Mouse (Mus musculus): ENCODE data around the gene Tcaf3. TPM values are rescaled to one million over a fixed set of nuclear protein-coding genes. Genes with fewer than 3 reads are reported as not detected.
A peak's percentile ranks its signal among the peaks of the same experiment; 100 is the strongest.

Gene Tcaf3
- polyA plus RNA-seq (2015; fragmentation: Nextera tagmentation; extraction: Ambion mirVana), result not detected in 2 replicates

DNA sequence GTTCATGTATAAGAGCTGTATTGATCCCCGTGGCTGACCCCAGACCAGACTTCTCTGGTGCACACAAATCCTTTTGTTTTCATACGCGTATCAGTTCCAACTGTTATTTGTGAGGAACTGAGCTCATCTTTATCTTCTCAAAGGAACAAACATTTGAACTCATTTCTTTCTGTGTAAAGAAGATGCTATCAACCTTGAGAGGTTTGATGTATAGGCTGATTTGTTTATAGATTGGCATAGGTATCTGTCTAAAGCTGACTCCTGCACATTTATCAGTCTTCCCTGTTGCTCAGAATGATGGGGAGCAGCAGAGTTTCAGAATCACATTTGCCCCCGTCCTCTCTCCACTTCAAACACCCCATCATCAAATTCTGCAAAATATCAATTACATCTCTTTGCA lies at the start of gene Tcaf3:
TSS of gene Tcaf3 (minus strand) at position 101 of the 400 bp plus-strand sequence.
- H3K4me3 ChIP-seq (ENCODE audit: low read length), result no peak within 1 kb of the TSS
- no peaks in the 10 kb centered on the region for H3K27me3 ChIP-seq (ENCODE audit: insufficient read depth, low read length)
- 86% methylated on average over 4 of the region's 4 CpGs for WGBS
- H3K36me3 ChIP-seq (ENCODE audit: insufficient read depth, low read length), result no peaks in the 10 kb centered on the region
- H3K9ac ChIP-seq (replicated peaks; ENCODE audit: low read length), result no peak within 1 kb of the TSS
- no peaks in the 10 kb centered on the region for H3K9me3 ChIP-seq (ENCODE audit: low read length)
- no peak within 1 kb of the TSS for H3K27ac ChIP-seq (ENCODE audit: low read length)
- no peak for ATAC-seq (ENCODE audit: low FRiP score, low TSS enrichment)
- no peaks in the 10 kb centered on the region for H3K4me1 ChIP-seq (ENCODE audit: insufficient read depth, low read length)
- no peak within 1 kb of the TSS for H3K4me2 ChIP-seq (replicated peaks; ENCODE audit: low read depth, low read length)

DNA sequence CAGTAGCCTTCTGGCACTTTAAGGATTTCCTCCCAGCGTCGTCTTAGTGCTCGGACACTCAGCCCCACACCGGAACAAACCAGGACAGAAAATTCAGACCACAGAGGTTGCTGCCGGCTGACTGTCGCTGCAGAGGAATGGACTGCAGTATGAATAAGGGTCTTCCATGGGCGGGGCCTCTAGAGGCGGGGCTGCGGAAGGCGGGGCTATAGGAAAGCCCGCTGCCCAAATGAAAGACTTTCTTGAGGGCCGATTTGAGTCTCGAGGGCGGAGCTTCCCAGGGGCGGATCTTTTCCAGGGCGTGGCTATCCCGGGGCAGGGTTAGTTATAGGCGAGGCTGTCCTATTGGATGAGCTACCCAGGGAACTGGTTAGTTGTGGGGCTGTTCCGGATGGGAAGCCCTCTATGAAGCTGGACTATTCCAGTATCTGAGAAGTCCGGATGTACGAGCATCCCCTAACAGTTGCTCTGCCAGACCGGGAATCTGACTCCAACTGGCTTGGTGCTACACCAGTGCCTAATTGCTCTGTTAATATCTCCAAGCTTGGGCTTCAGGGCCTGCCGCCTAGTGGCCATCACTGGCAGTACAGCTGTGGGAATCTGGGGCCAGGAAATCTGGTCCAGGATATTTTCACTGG lies 47.5 kb upstream of the Tcaf3 start, which contains the start of gene Tcaf2:
TSS of gene Tcaf2 (minus strand) at position 343 of the 638 bp plus-strand sequence.
- no peaks in the 10 kb centered on the region for H3K9me3 ChIP-seq (ENCODE audit: low read length)
- H3K27ac ChIP-seq (ENCODE audit: low read length), result no peak within 1 kb of the TSS
- H3K9ac ChIP-seq (replicated peaks; ENCODE audit: low read length), result peak within 1 kb of the TSS; percentile 47
- WGBS, result under 1% methylated on average over 23 of the region's 23 CpGs
- peak; percentile 100 for ATAC-seq (ENCODE audit: low FRiP score, low TSS enrichment)
- no peaks in the 10 kb centered on the region for H3K36me3 ChIP-seq (ENCODE audit: insufficient read depth, low read length)
- H3K4me3 ChIP-seq (ENCODE audit: low read length), result peak within 1 kb of the TSS; percentile 47
- H3K4me2 ChIP-seq (replicated peaks; ENCODE audit: low read depth, low read length), result peak within 1 kb of the TSS; percentile 61
- H3K27me3 ChIP-seq (ENCODE audit: insufficient read depth, low read length), result no peaks in the 10 kb centered on the region
- no peaks in the 10 kb centered on the region for H3K4me1 ChIP-seq (ENCODE audit: insufficient read depth, low read length)

DNA sequence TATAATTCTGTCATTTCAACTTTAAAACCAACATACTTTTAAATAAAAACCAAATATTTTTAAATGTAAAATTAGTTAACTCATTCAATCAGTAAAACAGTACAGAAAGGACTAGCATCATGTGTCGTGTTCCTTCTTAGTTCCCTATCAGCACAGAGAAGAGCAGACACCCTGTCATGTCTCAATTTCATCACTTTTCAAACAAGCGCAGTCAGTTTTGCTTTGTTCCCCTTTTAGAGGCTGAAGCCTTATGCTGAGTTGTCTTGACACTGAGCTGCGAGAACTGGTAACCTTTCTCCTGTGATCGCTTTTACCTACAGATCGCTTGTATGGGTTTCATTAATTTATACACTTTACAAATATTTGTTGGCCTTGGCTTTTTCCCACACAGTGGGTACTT lies 36.9 kb upstream of the Tcaf3 start:
- Histone ChIP-seq H3K9ac (replicated peaks; ENCODE audit: low read length) (no peak overlapping the region), H3K27ac (ENCODE audit: low read length) (no peak overlapping the region), H3K4me3 (ENCODE audit: low read length) (no peak overlapping the region), H3K36me3 (ENCODE audit: insufficient read depth, low read length) (no peaks in the 10 kb centered on the region), H3K27me3 (ENCODE audit: insufficient read depth, low read length) (no peaks in the 10 kb centered on the region), H3K4me1 (ENCODE audit: insufficient read depth, low read length) (no peaks in the 10 kb centered on the region), H3K4me2 (replicated peaks; ENCODE audit: low read depth, low read length) (no peak overlapping the region), H3K9me3 (ENCODE audit: low read length) (no peaks in the 10 kb centered on the region)
- ATAC-seq (ENCODE audit: low FRiP score, low TSS enrichment), result no peak
- 84% methylated on average over 5 of the region's 5 CpGs for WGBS

DNA sequence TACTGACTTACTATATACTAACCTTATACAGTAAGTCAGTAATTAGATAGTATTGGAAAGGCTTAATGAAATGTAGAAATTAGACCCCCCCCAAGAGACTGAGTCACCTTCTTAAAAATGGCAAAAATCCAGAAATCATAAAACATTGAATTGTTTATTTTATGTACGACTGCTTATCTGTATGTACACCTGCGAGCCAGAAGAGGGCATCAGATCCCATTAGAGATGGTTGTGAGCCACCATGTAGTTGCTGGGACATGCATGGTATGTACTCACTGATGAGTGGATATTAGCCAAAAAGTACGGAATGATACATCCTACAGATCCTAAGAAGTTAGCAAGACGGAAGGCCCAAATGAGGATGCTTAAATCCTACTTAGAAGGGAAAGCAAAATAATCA lies 33.9 kb upstream of the Tcaf3 start:
- Histone ChIP-seq H3K9me3 (ENCODE audit: low read length) (no peaks in the 10 kb centered on the region), H3K27ac (ENCODE audit: low read length) (no peak overlapping the region), H3K36me3 (ENCODE audit: insufficient read depth, low read length) (no peaks in the 10 kb centered on the region), H3K27me3 (ENCODE audit: insufficient read depth, low read length) (no peaks in the 10 kb centered on the region), H3K4me3 (ENCODE audit: low read length) (no peak overlapping the region), H3K9ac (replicated peaks; ENCODE audit: low read length) (no peak overlapping the region), H3K4me1 (ENCODE audit: insufficient read depth, low read length) (no peaks in the 10 kb centered on the region), H3K4me2 (replicated peaks; ENCODE audit: low read depth, low read length) (no peak overlapping the region)
- no peak for ATAC-seq (ENCODE audit: low FRiP score, low TSS enrichment)
- WGBS, result 73% methylated on average over 4 of the region's 4 CpGs

DNA sequence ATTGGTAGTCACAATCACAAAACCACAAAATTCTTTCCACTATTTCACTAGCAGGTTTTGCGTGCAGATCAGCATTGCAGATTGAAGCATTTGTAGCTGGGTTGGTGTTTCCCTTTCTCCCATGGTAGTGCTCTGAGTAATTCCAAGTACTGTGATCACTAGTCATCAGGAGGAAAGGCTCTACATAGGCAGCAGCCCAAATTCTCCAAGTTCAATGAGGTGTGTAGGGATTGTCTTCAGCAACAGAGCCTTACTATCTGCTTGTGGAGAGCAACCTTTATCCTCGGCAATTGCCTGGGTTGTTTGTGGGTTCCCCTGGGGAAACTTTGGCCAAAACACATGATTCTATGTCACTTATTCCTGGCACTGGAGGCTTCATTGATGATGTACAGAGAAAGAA lies 19.4 kb upstream of the Tcaf3 start:
- Histone ChIP-seq H3K4me2 (replicated peaks; ENCODE audit: low read depth, low read length) (no peak overlapping the region), H3K9me3 (ENCODE audit: low read length) (no peaks in the 10 kb centered on the region), H3K9ac (replicated peaks; ENCODE audit: low read length) (no peak overlapping the region), H3K27ac (ENCODE audit: low read length) (no peak overlapping the region), H3K27me3 (ENCODE audit: insufficient read depth, low read length) (no peaks in the 10 kb centered on the region), H3K36me3 (ENCODE audit: insufficient read depth, low read length) (no peaks in the 10 kb centered on the region), H3K4me1 (ENCODE audit: insufficient read depth, low read length) (no peaks in the 10 kb centered on the region), H3K4me3 (ENCODE audit: low read length) (no peak overlapping the region)
- whole genome bisulfite sequencing, result 81% methylated on average over 2 of the region's 2 CpGs
- no peak for ATAC-seq (ENCODE audit: low FRiP score, low TSS enrichment)

DNA sequence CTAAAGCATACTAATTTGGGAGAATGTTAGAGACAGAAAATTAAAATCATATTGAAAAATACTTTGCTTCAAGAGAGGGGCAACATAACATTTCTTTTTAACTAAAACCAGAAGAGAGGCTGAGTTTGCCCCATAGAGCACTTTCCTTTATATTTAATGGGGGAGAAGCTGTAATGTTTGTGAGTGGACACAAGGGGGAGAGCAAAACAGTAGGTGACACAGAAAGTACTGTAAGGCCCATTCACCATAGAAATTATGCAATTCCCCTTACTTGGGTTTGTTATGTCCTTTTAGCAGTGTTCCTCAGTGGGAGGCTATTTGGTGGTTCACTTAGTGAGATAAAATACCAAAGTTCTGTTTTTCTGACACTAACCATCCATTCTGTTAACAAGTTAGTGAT lies 14.7 kb upstream of the Tcaf3 start:
- no peak for ATAC-seq (ENCODE audit: low FRiP score, low TSS enrichment)
- Histone ChIP-seq H3K4me2 (replicated peaks; ENCODE audit: low read depth, low read length) (no peak overlapping the region), H3K27me3 (ENCODE audit: insufficient read depth, low read length) (no peaks in the 10 kb centered on the region)

DNA sequence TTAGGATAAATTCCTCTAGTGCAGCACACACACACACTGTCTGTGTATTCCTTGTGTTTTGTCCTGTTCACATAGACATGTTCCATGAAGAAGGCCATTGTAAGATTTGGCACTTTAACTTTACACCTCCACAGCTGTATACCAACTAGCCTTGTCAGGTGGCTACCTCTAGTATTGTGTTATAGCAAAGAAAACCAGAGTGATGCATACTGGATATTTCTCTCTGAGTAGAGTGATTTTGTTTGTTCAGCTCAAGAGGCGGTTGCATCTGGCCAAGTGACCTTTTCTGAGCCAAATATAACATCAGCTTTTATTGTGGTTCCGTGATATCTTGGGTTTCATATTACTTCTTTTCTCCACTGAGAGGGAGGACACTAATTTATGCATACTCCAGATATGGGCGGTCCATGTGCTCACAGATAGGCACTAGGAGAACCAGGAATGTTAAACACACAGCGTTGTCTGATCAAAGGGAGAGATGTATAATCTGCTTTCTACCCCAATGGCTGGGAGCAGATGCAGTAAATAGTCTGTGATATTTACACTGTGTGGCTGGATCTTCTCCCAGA lies 13.5 kb upstream of the Tcaf3 start:
- Histone ChIP-seq H3K27ac (ENCODE audit: low read length) (no peak overlapping the region), H3K36me3 (ENCODE audit: insufficient read depth, low read length) (no peaks in the 10 kb centered on the region), H3K4me1 (ENCODE audit: insufficient read depth, low read length) (no peaks in the 10 kb centered on the region), H3K4me3 (ENCODE audit: low read length) (no peak overlapping the region), H3K9me3 (ENCODE audit: low read length) (no peaks in the 10 kb centered on the region), H3K27me3 (ENCODE audit: insufficient read depth, low read length) (no peaks in the 10 kb centered on the region), H3K4me2 (replicated peaks; ENCODE audit: low read depth, low read length) (no peak overlapping the region), H3K9ac (replicated peaks; ENCODE audit: low read length) (no peak overlapping the region)
- peak; percentile 73; the same call in 1 of the 2 replicates for ATAC-seq (ENCODE audit: low FRiP score, low TSS enrichment)
- 42% methylated on average over 4 of the region's 4 CpGs for WGBS

More for the DNA sequence above, 14.7 kb upstream of the Tcaf3 start:
- Histone ChIP-seq H3K9me3 (ENCODE audit: low read length) (no peaks in the 10 kb centered on the region), H3K27ac (ENCODE audit: low read length) (no peak overlapping the region), H3K9ac (replicated peaks; ENCODE audit: low read length) (no peak overlapping the region), H3K4me3 (ENCODE audit: low read length) (no peak overlapping the region), H3K4me1 (ENCODE audit: insufficient read depth, low read length) (no peaks in the 10 kb centered on the region), H3K36me3 (ENCODE audit: insufficient read depth, low read length) (no peaks in the 10 kb centered on the region)

DNA sequence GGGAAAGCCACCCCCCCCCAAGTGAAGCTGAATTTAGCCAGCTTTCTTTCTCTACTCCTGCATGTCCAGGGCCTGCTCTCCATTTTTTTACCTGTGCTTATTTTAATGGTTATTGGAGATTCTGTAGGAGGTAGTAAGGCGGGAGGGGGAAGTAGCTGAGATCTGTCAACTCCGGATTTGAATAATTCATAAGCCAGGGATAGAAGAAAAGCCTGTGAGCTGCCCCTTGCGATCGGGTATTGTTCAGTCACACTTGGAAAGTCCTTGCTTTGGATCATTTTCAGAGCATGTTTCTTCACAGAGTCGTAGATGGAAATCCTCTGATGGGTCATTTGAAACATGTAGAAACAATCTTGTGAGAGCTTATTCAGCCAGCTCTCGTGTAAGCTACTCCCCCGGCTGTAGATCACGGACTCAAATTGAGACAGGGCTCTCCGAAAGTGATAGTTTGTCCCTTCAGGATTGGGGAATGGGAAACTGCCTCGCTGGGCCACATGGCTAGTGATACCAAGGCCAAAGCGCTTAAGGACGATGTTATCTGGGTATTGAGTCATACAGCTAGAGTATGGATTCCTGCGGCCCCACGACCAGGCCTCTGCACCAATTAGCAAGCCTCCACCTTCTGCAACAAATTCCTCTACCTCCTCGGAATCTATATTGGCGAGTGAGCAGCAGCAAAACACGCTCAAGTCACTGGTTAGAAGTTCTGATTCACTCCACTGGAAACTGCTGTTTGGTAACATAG lies 4.2 kb downstream of the Tcaf3 start:
- Histone ChIP-seq H3K27ac (ENCODE audit: low read length) (no peak overlapping the region), H3K4me1 (ENCODE audit: insufficient read depth, low read length) (no peaks in the 10 kb centered on the region), H3K9ac (replicated peaks; ENCODE audit: low read length) (no peak overlapping the region), H3K36me3 (ENCODE audit: insufficient read depth, low read length) (no peaks in the 10 kb centered on the region), H3K27me3 (ENCODE audit: insufficient read depth, low read length) (no peaks in the 10 kb centered on the region), H3K4me2 (replicated peaks; ENCODE audit: low read depth, low read length) (no peak overlapping the region), H3K9me3 (ENCODE audit: low read length) (no peaks in the 10 kb centered on the region), H3K4me3 (ENCODE audit: low read length) (no peak overlapping the region)
- ATAC-seq (ENCODE audit: low FRiP score, low TSS enrichment), result no peak
- WGBS, result 71% methylated on average over 17 of the region's 17 CpGs

DNA sequence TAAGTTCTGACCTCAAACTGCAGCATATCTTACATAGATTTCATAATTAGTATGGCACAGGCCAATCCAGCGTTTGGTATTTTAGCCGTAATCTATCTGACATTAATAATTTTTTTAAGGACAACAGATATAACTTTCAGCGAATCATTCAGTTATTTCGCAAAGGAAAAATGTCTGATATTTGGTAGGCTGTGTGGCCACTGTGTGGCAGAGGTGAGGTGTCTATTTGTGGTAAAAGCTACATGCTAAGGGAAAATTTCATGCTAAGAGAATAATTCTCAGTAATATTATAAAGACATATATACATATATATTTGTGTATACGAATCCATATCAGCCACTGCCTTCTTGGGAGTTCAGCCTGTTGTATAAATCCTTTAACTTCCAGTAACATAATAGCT lies 10.9 kb downstream of the Tcaf3 start:
- no peak overlapping the region for H3K9ac ChIP-seq (replicated peaks; ENCODE audit: low read length)
- no peaks in the 10 kb centered on the region for H3K9me3 ChIP-seq (ENCODE audit: low read length)
- H3K36me3 ChIP-seq (ENCODE audit: insufficient read depth, low read length), result no peaks in the 10 kb centered on the region
- H3K4me3 ChIP-seq (ENCODE audit: low read length), result no peak overlapping the region
- no peaks in the 10 kb centered on the region for H3K4me1 ChIP-seq (ENCODE audit: insufficient read depth, low read length)
- no peak for ATAC-seq (ENCODE audit: low FRiP score, low TSS enrichment)
- no peak overlapping the region for H3K27ac ChIP-seq (ENCODE audit: low read length)
- no peaks in the 10 kb centered on the region for H3K27me3 ChIP-seq (ENCODE audit: insufficient read depth, low read length)
- H3K4me2 ChIP-seq (replicated peaks; ENCODE audit: low read depth, low read length), result no peak overlapping the region
- WGBS, result 85% methylated on average over 5 of the region's 5 CpGs

DNA sequence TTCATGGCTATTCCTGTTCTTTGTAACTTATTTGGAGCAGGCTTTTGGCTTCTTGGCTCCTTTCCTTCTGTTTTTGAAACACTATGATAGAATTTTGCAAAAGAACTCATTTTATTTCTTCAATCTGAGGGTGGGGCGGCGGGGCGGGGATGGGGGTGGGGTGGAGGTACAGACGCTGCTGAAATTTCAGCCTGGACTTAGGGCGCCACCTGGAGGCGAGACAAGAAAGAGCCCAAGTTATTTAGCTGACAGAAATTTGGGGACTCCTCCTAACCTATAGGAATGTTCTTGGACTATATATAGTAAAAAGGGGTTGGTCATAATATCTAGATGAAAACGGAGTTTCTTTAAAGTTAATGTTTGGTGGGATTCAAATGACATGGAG lies 14.0 kb downstream of the Tcaf3 start:
- H3K9me3 ChIP-seq (ENCODE audit: low read length), result no peaks in the 10 kb centered on the region
- no peaks in the 10 kb centered on the region for H3K27me3 ChIP-seq (ENCODE audit: insufficient read depth, low read length)
- H3K27ac ChIP-seq (ENCODE audit: low read length), result no peak overlapping the region
- WGBS, result 0% methylated on average over 7 of the region's 7 CpGs
- no peak overlapping the region for H3K9ac ChIP-seq (replicated peaks; ENCODE audit: low read length)
- 0 out of 2 replicates have a peak overlapping the region, but pooled peaks have one; percentile 13 for H3K4me3 ChIP-seq (ENCODE audit: low read length)
- H3K4me1 ChIP-seq (ENCODE audit: insufficient read depth, low read length), result no peaks in the 10 kb centered on the region
- no peak for ATAC-seq (ENCODE audit: low FRiP score, low TSS enrichment)
- no peaks in the 10 kb centered on the region for H3K36me3 ChIP-seq (ENCODE audit: insufficient read depth, low read length)
- H3K4me2 ChIP-seq (replicated peaks; ENCODE audit: low read depth, low read length), result peak overlapping the region; percentile 23

Data from kidney, embryonic 16.5 days (tissue).